Mouse (Mus musculus) cerebellum, adult 11 months (tissue): ENCODE measurements around the gene Itga10.
"Not testable (repeated sequence)": the region's sequence is repeated elsewhere in the genome, so short reads cannot be mapped to it uniquely, and the experiment has no call there.

Experiments
- DNase-seq: peaks from one replicate; pipeline ENCODE4 v3.0.0; 2022

Gene Itga10

DNA sequence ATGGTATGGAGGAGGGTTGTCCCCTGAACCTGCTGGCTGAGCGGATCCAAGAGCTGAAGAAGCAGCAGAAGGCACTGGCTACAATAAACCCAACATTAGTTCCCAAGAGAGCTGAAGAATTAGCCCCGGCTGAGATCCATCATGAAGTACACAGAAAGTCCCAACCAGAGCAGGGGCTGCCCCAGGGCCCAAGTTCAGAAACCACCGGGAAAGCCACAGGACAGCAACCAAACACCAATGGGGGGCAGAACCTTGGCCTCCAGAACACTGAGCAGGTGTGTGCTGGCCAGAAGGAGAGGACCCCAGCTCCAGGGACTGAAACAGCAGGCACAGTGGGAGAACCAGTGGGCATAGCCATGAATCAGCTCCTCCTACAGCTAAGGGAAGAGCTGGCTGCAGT, 38.1 kb downstream of the Itga10 start:
- no peak for DNase-seq

DNA sequence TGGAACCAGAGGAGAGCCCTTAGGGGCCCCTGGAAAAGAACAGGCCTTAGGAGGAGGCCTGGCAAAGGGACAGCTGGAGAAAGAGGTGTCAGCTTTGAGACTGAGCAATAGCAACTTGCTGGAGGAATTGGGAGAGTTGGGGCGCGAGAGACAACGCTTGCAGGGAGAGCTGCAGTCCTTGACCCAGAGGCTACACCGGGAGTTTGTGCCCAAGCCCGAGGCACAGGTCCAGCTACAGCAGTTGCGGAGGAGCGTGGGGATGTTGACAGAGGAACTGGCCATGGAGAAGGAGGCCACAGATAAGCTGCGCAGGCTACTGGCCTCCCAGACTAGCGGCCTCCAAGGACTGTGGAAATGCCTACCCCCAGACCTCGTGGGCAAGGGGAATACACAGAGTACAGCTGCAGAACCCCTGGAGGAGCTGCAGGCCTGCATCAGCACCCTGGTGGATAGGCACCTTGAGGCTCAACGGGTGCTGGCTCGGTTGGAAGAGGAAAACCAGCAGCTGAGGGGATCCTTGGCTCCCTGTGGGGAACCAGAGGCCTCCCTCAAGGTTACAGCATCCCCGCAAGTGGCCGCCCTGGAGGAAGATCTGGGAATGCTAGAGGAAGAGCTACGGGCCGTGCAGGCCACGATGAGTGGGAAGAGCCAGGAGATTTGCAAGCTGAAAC, 38.9 kb downstream of the Itga10 start:
- no peak for DNase-seq

DNA sequence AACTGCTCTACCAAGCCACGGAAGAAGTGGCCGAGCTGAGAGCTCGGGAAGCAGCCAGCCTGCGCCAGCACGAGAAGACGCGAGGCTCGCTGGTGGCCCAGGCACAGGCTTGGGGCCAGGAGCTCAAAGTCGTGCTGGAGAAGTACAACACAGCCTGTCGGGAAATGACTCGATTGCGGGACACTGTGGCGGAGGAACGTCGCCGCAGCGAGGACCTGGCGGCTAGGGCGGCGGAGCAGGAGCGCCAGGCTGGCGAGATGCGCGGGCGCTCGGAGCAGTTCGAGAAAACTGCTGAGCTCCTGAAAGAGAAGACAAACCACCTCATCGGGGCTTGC, 39.4 kb downstream of the Itga10 start:
- DNase-seq: no peak

DNA sequence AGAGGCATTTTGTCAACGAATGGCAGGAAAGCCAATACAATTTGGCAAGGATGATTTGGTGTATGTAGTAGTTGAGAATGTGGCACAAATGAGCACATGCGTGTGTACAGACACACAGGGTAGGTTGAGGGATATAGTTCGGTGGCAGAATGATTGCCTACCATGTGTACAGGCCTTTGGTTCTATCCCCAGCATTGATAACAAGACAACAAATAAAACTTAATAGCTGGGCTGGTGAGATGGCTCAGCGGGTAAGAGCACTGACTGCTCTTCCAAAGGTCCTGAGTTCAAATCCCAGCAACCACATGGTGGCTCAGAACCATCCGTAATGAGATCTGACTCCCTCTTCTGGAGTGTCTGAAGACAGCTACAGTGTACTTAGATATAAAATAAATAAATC, 40.7 kb downstream of the Itga10 start:
- DNase-seq: not testable (repeated sequence)

DNA sequence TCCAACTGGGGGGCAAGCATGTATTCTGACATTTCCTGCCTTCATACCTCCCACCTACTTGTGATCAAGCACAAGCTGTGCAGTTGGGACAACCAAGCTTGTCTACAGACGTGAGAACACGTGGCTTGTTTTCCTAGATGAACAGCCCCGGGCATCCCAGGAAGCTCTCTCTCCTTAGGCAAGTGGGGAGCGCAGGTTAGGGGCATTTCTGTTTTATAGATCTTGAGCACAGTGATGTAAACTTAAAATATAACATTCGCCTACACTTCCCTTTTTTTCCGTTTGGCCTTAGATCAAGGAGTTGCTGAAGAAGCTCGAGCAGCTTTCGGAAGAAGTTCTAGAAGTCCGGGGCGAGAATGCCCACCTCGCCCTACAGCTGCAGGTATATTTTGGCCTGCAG, 43.5 kb downstream of the Itga10 start:
- no peak for DNase-seq

DNA sequence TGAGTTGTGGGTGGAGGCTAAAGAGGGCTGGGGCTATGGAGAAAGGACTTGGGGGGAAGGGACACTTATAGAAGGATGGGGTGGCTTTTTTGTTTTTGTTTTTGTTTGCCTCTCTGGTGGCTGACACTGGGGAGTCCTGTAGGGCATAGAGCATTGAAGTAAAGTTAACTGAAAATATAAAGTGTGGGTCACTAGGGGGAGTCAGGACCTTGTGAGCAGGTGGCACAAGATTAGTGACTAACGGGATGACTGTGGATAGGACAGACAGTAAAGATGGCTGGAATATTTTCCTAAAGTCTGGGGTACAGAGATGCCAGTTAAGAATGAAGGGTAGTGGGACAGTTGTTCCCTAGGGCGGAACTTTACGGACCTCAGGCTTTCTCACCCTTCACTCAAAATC, 44.9 kb downstream of the Itga10 start:
- no peak for DNase-seq

DNA sequence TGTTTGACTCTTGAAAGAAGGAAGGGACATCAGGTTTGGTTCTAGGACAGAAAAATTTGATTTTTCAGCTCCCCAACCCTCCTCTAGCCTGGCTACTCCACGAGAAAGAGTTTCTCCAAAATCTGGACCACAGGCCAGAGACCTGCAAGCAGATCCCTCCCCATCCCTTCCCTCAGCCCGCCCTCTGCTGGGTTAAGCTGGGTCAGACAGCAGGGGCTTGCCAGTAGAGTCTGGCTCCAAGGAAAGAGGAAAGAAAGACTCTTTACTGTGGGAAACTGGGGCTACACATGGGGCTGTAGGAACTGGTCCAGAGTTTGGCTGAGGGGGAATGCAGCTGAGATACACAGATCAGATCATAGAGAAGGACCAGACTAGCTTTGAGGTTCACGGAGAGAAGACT, 47.1 kb downstream of the Itga10 start:
- DNase-seq: no peak

DNA sequence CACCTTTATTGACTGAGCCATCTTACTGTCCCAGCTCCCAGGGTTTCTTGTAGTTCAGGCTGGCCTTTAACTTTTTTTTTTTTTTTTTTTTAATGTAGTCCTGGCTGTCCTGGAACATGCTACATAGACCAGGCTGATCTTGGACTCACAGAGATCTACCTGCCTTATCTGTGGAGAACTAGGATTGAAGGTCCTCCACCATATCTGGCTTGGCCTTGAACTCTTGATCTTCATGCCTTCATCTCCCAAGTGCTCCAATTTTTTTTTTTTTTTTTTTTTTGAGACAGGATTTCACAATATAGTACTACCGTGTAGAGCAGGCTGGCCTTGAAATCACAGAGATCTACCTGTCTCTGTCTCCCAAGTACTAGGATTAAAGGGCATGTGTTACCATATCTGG, 48.2 kb downstream of the Itga10 start:
- DNase-seq: no peak

DNA sequence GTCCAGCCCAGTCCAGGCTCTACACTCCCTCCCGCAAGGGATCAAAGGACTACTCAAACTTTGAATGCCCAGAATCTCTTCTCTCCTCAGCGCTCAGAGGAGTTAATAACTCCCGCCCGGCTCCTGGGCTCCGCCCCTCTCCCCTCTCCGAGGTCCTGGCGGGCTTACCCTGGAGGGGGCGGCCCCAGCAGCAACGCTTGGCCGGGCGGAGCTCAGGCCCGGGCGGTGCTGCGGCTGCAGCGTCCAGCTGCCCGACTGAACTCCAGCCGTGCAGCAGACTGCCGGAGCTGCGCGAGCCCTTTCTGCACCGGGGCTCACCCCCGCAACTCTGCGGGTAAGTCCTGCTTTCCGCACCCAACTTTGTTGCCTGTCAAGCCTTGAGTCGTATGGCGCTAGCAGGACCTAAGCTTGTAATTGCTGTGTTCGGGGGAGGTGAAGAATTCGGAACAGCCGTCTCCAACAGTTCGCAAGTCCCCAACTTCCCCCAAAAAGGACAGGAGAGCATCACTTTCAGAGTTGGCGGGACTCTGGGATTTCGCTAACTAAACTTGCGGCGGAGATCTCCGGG, 50.9 kb downstream of the Itga10 start, which contains the start of gene Pias3:
TSS of gene Pias3 (plus strand) at position 187 of the 568 bp plus-strand sequence.
- DNase-seq: peak; percentile 38

DNA sequence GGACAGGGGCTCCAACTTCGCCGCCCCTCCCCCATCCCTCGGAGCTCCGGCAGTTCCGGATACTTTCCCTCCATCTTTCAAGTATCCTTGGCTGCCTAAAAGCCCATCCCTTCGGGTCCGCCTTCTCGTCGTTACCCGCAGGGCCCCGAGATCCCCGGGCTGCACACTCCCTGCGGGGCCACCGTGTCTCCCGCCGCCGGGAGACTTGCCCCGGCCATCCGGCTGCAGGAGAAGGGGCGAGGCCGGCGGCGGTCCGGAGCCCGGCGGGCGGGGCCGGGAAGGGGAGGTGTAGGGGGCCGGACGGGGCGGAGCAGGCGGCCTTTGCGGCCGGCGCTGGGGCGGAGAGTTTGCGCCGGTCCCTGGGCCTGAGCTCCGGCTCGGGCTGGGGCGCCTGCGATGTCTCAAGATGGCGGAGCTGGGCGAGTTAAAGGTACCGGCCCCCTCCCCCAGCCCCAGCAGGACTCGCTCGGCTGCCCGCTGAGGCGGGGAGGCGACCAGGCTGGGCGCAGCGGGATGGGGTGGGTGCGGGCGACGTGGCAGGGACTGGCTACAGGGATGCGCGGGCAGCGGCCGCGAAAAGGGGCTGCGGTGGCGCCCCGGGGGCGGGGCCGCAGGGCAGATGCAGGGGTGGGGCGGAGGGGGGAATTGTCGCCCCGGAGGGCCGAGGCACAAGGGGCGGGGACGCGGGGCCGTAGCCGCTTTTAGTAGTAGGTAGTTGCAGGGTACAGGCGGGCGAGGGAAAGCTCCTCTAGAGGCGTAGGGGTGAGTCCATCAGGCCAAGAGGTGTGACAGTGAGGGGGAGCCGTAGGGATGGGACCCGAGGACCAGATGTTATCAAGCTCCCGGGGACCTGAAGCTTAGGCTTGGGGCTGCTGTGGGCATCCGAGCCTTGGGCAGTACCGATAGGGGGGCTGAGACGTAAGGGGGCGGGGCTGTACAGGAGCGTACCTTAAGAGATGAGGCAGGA, 51.7 kb downstream of the Itga10 start:
- peak; percentile 82 for DNase-seq

DNA sequence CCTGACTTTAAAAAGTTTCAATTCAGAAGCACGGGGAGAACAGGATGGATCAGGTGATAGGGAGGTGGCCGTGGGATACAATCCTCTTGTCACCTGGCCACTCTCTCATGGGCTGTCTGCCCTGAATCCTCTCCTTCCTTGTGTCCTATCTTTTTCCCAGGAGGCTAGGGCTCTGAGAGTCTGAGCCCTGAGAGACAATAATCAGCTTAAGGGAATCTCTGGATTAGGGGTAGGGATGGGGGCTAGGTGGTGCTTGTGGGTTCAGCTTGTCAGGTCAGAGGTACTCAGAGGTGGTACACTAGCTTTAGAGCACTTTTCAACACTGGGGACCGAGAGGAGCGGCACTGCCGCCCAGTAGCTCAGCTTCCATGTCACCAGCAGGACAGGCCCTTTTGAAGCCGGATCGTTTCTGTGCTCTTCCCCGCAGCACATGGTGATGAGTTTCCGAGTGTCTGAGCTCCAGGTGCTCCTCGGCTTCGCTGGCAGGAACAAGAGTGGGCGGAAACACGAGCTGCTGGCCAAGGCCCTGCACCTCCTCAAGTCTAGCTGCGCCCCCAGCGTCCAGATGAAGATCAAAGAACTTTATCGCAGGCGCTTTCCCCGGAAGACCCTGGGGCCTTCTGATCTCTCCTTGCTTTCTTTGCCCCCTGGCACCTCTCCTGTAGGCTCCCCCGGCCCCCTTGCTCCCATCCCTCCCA, 53.8 kb downstream of the Itga10 start:
- DNase-seq: no peak

DNA sequence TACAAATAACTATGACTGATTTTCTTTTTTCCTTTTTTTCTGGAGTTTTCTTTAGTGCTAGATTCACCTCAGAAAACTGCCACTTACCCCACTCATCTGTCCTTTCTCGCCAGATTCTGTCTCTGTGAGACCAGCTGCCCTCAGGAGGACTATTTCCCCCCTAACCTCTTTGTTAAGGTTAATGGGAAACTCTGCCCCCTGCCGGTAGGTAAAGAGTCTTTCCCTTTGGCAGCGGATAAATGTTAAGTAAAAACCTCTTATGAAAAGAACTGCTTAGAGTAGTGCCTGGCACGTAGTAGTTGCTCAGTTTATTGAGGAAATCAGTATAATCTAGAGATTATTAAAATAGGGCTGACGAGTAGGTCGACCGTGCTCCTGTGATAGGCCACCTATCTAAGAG, 55.0 kb downstream of the Itga10 start:
- DNase-seq: no peak

DNA sequence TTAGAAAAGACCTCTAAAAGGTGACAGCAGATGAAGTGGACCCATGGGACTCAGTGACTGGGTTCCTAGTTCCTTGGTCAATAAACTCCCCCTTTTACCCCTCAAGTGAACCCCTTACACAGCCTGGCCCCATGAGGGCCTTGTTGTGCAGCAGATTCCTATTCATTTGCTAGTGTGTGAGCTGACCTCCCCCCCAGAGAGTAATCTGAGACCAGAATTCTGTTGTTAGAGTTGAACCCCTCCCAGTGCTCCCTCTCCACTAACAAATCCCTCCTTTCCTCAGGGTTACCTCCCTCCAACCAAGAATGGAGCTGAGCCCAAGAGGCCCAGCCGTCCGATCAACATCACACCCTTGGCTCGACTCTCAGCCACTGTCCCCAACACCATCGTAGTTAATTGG, 55.6 kb downstream of the Itga10 start:
- no peak for DNase-seq

DNA sequence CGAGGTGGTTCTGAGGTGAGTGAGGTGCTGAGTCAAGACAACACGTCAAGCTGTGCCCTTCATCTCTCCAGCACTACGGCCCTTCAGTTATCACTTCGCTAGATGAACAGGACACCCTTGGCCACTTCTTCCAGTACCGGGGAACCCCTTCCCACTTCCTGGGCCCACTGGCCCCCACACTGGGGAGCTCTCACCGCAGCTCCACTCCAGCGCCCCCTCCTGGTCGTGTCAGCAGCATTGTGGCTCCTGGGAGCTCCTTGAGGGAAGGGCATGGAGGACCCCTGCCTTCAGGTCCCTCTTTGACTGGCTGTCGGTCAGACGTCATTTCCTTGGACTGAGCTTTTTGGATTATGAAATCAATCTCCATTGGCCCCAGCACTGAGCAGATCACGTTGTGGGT, 59.4 kb downstream of the Itga10 start:
- no peak for DNase-seq

DNA sequence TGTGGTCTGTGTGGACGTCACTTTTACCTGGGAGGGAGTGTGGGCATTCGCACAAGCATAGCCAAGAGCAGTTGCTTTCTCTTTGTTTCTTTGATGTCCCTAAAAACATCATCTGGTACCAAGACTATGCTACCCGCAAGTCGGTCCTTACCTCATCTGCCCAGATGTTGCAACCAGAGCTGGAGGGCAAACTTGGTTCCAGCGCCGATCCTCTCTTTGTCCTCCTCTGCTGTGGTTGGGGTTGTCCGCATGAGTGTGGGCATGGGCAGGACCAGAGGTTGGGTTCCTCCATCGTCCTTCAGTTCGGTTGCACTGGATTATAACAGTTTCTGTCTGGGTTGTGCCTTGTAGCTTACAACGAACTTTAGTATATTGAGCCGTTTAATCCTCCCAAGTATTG, 60.8 kb downstream of the Itga10 start:
- no peak for DNase-seq

DNA sequence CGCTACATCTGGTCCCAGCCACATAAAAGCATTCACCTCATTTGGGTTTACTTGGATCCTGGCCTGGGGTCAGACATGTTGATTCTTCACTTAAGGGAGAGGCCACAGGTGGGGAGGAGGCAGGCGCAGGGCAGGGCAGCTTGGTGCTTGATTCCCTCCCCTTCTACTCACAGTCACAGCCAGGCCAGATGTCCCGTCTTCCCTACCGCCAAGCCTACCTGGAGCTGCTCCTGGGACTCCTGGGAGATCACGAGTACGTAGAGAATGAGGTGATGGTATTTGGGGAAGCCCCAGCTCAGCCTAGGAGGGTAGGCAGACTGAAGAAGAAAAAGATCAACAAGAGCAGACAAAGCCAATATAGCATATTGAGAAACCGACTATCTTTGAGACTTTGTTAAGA, 61.6 kb downstream of the Itga10 start:
- DNase-seq: no peak

DNA sequence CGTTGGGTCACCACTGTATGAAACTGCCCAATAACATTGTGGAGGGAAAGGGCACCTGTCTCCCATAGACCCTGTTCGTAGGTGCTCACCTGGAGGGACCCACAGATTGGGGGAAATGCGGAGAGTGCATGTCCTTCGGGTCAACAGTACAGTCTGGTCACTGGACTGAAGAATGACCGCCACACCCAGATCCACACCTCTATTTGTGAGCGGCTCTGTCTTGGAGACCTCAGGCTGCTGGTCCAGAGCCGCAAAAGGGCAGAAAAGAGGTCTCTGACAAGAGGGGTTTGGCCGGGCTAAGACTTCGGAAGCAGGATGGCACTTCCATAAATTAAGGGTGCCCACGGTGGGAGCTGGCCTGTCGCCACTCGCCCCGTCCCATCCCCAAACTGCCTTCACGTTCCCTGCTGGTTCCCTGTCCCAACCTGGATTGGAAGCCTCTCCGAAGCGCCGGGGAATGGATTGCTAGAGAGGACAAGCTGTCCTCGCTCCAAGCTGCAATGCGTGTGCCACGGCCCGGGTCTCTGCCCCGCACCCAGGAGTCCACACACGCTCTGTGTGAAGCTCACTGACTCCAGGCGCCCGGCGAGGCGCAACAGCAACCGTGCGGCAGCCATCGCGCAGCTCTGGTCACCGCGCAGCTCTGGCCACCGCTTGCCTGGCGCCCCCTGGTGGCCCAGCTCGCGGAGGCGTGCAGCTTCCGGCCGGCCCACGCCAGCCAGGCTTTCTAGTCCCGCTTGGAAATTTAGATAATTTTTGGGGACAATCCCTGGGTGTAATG, 62.7 kb downstream of the Itga10 start, which contains the start of gene Nudt17:
TSS of gene Nudt17 (minus strand) at position 660 of the 781 bp plus-strand sequence.
- DNase-seq: peak; percentile 82

DNA sequence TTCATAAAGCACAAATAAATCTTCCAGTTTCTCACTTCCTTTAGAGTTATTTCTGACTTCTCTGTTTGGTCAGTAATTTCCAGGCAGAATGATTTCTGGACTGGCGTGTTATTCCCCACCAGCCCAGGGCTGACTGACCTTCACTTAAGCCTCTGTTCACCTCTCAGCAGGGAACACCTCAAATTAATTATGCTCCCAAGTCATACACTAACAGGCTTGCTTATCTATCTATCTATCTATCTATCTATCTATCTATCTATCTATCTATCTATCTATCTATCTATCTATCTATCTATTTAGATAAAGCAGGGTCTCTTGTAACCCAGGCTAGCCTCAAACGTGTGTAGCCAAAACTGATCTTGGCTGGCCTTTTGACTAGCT, 63.3 kb downstream of the Itga10 start:
- DNase-seq: no peak
